Mouse (Mus musculus): Measurements from ENCODE around the gene Vav1.
"Not testable (repeated sequence)": the region's sequence is repeated elsewhere in the genome, so short reads cannot be mapped to it uniquely, and the experiment has no call there.

Vav1 gene

DNA sequence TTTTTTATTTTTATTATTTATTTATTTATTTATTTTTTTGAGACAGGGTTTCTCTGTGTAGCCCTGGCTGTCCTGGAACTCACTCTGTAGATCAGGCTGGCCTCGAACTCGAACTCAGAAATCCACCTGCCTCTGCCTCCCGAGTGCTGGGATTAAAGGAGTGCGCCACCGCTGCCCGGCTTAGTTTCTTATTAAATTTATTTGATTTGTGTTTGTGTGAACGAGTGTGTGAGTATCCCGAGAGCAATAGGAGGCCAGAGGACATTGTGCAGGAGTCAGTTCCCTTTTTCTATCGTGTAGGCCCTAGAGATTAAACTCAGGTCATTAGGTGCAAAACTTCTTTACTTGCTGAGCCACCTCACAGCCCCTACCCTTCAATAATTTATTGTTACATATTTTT is 56.3 kb downstream of the Vav1 start:
- not testable (repeated sequence) for DNase-seq (ENCODE audit: low read depth, low spot score)

- no peak for DNase-seq (ENCODE audit: low read depth, low spot score)
Measured at GRCm38 (mm10) chr17:57335673-57336303, 56.9 kb downstream of the Vav1 start.

DNA sequence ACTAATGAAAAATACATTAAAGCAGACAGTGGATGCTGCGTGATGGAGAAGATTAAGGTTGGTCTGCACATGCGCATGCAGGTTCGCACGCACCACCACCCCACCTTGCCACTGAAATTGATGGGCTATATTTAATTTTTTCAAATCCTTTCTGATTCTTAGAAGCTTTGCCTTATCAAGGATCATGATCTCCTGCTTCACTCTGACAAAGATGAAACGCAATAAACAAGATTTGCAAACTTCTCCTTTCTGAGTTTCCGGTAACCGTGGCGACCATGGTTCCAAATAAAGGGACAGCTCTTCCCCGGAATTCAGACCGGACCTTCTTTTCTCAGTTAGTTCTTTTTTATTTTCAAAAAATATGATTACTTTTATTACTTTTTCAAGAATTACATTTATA is 59.1 kb downstream of the Vav1 start:
- DNase-seq (ENCODE audit: low read depth, low spot score): no peak

DNA sequence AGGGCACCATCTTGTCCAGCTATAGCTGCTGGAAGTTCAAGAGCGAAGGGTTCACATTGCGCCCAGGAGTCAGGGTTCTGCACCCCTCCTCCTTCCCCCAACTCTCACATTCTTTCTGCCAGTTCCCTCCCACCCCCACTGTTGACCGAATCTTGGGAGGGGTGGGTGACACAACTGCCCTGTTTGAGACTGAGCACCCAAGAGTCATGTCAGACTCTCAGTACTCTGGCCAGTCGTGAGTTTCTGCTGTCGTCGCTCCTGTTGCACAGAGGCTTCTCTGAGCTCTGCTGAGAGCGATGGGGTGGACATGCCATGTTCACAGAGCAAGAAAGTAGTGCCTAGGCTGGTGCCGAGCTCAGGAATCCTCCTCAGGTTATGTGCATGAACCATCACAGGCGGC is 60.4 kb downstream of the Vav1 start:
- DNase-seq (ENCODE audit: low read depth, low spot score): no peak

DNA sequence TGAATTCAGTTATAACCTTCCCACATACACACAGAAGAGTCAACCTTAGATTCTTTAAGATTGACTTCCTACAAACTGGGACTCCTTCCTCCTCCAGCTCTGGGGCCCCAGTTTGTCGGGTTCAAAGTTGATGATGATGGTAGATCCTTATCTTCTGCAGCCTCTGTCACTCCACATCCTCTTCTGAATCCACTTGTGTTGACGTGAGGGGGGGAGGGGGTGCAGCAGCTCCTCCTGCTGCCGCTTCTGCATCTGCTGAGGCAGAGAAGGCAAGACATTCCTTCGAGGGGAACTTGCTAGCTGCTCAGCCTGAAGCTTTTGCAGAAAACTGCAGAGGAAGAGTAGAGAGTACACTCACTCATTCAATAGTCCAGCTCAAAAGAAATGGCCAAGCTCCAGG is 62.7 kb downstream of the Vav1 start:
- no peak for DNase-seq (ENCODE audit: low read depth, low spot score)

DNA sequence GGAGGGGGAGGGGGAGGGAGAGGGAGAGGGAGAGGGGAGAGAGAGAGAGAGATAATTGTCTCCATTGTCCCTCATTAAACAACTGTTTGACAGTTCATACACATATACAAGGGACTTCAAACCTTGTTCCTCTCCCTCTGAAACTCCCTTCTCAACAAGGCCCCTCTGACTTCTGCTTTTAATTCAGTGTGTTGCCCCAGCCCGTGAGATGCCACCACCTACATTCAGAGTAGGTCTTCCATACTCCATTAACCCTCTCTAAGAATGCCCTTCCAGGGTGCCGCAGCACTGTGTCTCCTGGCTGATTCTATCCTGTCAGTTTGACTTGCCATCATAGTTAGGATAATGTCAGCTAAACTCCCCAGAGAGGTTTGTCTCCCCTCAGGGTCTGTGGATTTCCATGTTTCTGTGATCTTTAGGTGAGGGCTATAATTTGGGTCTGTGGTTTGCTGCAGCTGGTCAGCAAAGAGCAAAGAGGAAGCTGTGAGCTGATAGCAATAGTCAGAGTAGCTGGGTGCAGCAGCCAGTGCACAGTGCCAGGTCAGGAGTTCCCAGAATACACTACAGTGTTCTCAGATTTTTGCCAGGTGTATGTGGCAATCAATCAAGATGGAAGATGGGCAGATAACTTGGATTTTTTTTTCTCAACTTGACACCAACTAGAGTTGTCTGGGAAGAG is 65.3 kb downstream of the Vav1 start:
- DNase-seq (ENCODE audit: low read depth, low spot score): no peak

DNA sequence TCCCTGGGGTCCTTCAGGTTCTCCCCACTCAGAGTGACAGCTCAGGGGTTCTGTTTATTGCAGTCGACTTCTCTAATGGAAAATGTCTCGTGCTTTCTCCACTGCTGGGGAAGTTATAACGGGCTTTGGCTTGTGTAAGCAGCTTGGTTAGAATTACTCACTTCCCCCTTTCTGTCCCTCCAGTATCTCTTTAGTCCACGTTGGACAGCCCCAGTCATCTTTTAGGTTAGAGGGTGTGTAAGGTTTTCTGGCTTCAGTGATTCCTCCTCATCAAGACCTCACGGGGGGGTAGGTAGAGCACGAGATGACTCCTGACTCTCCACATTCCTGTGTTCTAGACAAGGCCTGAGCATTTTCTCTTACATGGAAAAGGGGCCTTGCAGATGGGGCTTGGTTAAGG is 68.1 kb downstream of the Vav1 start:
- DNase-seq (ENCODE audit: low read depth, low spot score): no peak

GRCm38 (mm10) chr17:57347781-57348180 is 68.9 kb downstream of the Vav1 start:
- DNase-seq (ENCODE audit: low read depth, low spot score): no peak

GRCm38 (mm10) chr17:57349067-57349466 is 70.2 kb downstream of the Vav1 start:
- DNase-seq (ENCODE audit: low read depth, low spot score): no peak

DNA sequence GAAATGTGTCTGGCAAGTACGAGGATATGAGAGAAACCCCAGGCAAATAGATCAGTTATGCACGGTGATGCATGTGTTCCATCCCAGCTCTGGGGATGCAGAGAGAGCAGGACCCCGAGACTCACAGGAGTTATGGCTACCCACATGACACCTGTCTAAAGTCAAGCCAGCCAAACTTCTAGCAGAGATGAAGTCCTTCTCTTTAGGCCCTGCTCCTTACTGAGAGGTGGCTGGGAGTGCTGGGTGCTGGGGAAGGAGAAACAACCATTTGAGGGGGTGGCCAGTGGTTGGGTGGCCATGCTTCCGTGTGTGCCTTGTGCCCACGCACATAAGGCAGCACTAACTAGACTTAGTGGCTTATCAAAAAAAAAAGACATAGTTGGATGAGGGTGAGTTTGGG is 71.3 kb downstream of the Vav1 start:
- no peak for DNase-seq (ENCODE audit: low read depth, low spot score)

DNA sequence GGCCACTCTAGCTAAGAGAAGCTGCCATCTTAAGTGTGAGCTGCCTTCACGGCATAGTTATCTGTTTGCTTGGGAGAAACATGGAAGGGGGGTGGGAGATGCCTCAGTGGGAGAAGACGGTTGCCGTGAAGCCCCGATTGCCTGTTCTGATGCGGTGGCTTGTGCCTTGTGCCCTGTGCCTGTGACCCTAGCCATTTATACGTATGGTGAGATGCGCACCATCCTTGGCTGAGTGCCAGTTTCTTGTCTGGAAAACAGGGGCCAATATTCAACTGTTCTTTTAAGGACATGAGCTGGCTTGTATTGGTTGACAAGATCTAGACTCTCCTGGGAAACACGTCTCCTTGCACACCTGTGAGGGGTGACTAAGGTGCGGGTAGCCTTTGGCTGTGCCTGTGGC is 72.2 kb downstream of the Vav1 start:
- DNase-seq (ENCODE audit: low read depth, low spot score): no peak

DNA sequence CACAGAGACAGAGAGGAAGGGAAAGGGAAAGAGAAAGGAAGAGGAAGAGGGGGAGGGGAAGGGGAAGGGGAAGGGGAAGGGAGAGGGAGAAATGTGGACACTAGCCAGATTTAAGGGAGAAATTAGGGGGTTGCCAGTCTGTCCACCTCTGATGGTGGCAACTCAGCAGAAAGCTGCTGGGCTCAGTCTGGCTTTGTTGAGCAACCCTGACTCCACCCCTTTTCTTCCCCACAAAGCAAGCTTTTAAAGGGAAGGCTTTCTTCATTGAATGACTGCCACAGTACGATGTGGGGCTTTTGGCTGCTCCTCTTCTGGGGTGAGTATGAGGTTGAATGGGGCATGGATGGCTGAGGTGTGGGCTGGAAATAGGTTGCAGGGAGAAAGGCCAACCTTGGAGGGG is 79.5 kb downstream of the Vav1 start, which contains the start of gene Adgre1:
Gene Adgre1, plus strand, starts transcription at position 251 of the 400 bp plus-strand sequence.
- DNase-seq (ENCODE audit: low read depth, low spot score): no peak

DNA sequence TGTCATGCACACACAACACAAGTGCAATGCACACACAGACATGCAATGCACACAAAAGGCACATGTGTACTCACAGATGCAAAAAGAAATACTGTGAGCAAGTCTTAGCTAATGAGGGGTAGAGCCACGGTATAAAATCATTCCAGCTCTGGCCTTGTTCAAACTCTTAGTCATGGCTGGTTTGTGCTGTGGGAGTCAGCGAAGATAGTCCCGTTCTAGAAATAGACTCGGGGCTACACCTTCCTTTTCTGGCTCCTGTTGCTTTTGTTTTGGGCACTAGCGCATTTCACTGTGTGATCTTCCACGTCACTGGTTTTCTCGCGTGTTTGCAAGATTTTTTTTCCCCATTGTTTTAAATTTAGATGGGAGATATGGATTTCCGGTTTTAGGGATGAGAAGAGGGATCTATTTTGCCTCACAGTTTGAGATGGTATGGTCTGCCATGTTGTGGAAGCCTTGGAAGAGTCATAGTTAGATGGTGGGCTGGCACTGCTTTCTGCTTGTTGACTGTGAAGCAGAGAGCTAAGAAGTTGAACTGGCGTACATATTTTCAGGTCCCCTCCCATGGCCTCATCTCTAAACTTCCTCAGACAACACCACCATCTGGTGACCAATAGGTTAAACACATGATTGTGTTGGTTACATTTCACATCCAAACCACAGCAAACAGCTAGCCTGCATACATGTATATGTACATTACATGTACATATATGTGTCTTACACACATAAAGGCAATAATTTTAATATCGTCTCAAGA is 80.8 kb downstream of the Vav1 start:
- no peak for DNase-seq (ENCODE audit: low read depth, low spot score)

Data from telencephalon, adult 2 months (tissue).